Mouse (Mus musculus) E14TG2a.4 (cell line): ENCODE results near the gene Lpar1.

Source experiments
- CTCF ChIP-seq: conservative IDR thresholded peaks from 2 replicates; pipeline ENCODE4 v1.5.1; 2014; ENCODE audit warnings: low read length
- NANOG ChIP-seq: IDR thresholded peaks from 2 replicates; pipeline ENCODE4 v1.6.1; 2014; ENCODE audit warnings: borderline replicate concordance, low read length, mixed read lengths
- POU5F1 ChIP-seq: IDR thresholded peaks from 2 replicates; pipeline ENCODE4 v1.6.1; 2014; ENCODE audit warnings: low read length, borderline replicate concordance

DNA sequence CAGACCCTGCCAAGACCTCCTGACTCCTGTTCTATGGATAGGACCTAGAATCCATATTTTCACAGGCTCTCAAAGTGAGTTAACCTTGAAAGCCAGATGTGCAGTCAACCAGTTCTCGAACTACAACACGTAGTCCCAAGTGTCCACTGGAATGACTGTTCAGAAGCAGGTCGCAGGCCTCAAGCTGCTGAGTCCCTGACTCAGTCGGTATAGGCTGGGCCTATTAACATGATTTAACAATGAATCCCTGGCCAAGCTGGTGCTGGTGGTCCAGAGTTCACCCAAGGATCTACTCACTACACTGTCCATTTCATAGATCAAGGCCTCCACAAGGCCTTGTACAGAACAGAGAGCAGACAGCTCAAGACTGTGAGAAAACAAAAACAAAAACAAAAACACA is 33.8 kb downstream of the Lpar1 start:
- TF ChIP-seq CTCF = no peak
- no peak for TF ChIP-seq NANOG
- TF ChIP-seq POU5F1 = no peak
